Mouse (Mus musculus): ENCODE measurements around the gene Acsbg2. TPM values are rescaled to one million over a fixed set of nuclear protein-coding genes. Genes with fewer than 3 reads are reported as not detected.

Gene Acsbg2
- polyA plus RNA-seq, 1 experiment from 2014 or later: not detected

DNA sequence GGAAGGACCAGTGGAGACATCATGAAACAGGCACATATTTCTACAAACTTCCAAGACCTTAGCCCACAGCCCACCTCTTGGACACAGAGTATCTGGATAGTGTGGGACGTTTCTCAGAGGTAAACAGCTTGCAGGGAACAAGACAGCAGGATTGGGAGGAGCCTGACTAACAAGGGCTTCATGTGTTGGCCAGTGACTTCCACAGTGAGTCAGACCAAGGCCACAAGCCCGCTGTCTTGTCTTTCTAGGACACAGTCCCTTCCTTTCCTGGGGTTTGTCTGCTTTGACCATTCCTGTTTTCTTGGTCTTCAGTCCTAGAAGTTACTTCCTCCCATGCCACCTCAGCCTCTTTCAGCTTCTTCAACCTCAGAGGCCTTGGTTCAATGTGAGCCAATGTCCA is 50.9 kb downstream of the Acsbg2 start:
- Histone ChIP-seq H3K4me3 (ENCODE audit: control insufficient read depth in 1 of 2, insufficient read depth in 1 of 2, low read depth in 1 of 2, low read length in 2 of 2) (no peak overlapping the region), H3K4me2 (ENCODE audit: low read length) (no peak overlapping the region), H3K4me1 (ENCODE audit: control insufficient read depth in 2 of 2, insufficient read depth in 2 of 2, low read length in 2 of 2) (peaks cover 9 to 21% of the 10 kb centered on the region in 2 experiments), H3K27ac (replicated peaks in 1 of 2; ENCODE audit: control insufficient read depth in 1 of 2, insufficient read depth in 1 of 2, low read depth in 2 of 2, low read length in 2 of 2) (no peak overlapping the region), H3K27me3 (ENCODE audit: control insufficient read depth, insufficient read depth, low read length) (no peaks in the 10 kb centered on the region), H3K36me3 (ENCODE audit: control insufficient read depth, insufficient read depth, low read length) (no peaks in the 10 kb centered on the region), H3K9me3 (ENCODE audit: control insufficient read depth, low read length) (no peaks in the 10 kb centered on the region), H3K9ac (ENCODE audit: low read length) (no peak overlapping the region)
- no peak for ATAC-seq (ENCODE audit: insufficient number of reproducible peaks, insufficient read depth, low FRiP score, low read depth)
- 53% methylated on average over 2 of the region's 2 CpGs for WGBS

DNA sequence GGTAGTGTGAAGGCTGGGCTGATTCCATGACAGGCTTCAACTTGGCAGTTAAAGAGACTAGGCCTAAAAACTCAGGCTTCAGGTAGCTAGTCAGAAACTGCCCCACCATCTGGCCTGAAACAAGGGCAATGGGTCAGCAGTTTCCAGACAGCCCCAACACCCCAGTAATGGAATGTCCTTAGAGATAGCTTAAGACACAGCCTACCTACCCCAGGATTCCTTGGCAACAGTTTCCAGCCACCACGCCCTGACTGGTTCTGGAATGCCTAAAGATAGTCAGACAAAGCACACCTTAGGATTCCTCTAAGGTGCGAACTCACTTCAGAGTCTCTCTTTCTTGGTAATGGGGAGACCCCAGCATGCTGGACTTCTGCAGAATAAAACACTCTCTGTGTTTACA is 51.9 kb downstream of the Acsbg2 start:
- ATAC-seq (ENCODE audit: insufficient number of reproducible peaks, insufficient read depth, low FRiP score, low read depth): no peak
- Histone ChIP-seq H3K9ac (ENCODE audit: low read length) (no peak overlapping the region), H3K4me3 (ENCODE audit: control insufficient read depth in 1 of 2, insufficient read depth in 1 of 2, low read depth in 1 of 2, low read length in 2 of 2) (no peak overlapping the region), H3K4me2 (ENCODE audit: low read length) (no peak overlapping the region), H3K36me3 (ENCODE audit: control insufficient read depth, insufficient read depth, low read length) (no peaks in the 10 kb centered on the region), H3K27ac (replicated peaks in 1 of 2; ENCODE audit: control insufficient read depth in 1 of 2, insufficient read depth in 1 of 2, low read depth in 2 of 2, low read length in 2 of 2) (no peak overlapping the region), H3K27me3 (ENCODE audit: control insufficient read depth, insufficient read depth, low read length) (no peaks in the 10 kb centered on the region), H3K4me1 (ENCODE audit: control insufficient read depth in 2 of 2, insufficient read depth in 2 of 2, low read length in 2 of 2) (peaks cover 11 to 23% of the 10 kb centered on the region in 2 experiments), H3K9me3 (ENCODE audit: control insufficient read depth, low read length) (no peaks in the 10 kb centered on the region)
- 83% methylated on average over 2 of the region's 2 CpGs for WGBS

DNA sequence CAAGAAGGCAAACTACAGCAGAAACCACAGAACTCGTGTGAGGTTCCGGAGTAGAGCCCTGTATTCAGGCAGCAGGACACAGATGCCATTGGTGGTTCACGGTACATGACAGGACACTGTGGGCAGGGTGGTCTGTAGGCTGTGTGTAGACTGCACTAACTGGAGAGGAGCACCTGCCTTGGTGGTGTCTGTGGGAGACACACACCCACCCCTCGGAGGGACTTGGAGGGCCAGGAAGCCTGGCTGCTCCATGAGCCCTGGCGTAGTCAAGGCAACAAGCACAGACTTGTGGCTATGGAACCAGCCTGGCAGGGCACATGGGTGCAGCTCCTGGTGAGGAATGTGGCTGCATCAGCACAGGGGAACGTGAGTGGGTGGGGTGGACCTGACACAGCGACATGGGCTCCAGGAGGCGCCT is 54.5 kb downstream of the Acsbg2 start:
- WGBS: 70% methylated on average over 8 of the region's 8 CpGs
- ATAC-seq (ENCODE audit: insufficient number of reproducible peaks, insufficient read depth, low FRiP score, low read depth): peak; percentile 47; the same call in 1 of the 2 replicates
- H3K27me3 ChIP-seq (ENCODE audit: control insufficient read depth, insufficient read depth, low read length): no peaks in the 10 kb centered on the region
- no peak overlapping the region for H3K4me3 ChIP-seq (ENCODE audit: control insufficient read depth in 1 of 2, insufficient read depth in 1 of 2, low read depth in 1 of 2, low read length in 2 of 2)
- no peaks in the 10 kb centered on the region for H3K9me3 ChIP-seq (ENCODE audit: control insufficient read depth, low read length)
- no peak overlapping the region for H3K4me2 ChIP-seq (ENCODE audit: low read length)
- H3K27ac ChIP-seq (replicated peaks in 1 of 2; ENCODE audit: control insufficient read depth in 1 of 2, insufficient read depth in 1 of 2, low read depth in 2 of 2, low read length in 2 of 2): peak overlapping the region; percentile 17 to 37; a peak in 2 of 4 replicates
- H3K9ac ChIP-seq (ENCODE audit: low read length): no peak overlapping the region; the same call in 1 of the 2 replicates
- H3K4me1 ChIP-seq (ENCODE audit: control insufficient read depth in 2 of 2, insufficient read depth in 2 of 2, low read length in 2 of 2): peaks cover 13 to 23% of the 10 kb centered on the region in 2 experiments
- H3K36me3 ChIP-seq (ENCODE audit: control insufficient read depth, insufficient read depth, low read length): no peaks in the 10 kb centered on the region

DNA sequence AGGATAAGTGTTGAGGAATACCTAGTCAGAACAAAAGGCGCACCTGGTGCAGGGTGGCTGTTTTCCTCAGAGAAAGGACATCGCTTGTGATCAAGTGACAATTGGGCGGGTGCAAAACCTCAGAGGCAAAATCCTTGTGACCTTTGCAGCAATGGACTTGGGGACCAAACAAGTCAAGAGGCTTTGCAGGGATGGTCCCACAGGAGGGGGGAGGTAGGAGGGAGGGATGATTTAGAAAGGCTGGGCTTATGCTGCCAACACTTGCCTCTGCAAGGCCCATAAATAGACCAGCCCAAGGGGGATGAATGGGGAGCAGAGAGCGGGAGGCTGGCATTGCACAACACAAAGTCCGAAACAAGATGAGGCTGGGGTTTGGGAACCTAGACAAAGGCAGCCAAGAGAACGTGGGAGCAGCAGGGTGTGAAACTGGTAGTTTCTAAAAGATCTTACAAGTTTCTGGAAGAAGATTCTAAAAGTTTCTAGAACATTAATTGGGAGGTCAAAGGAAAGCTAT is 55.2 kb downstream of the Acsbg2 start:
- WGBS: 53% methylated on average over 6 of the region's 6 CpGs
- 0 out of 2 replicates have a peak overlapping the region, but pooled peaks have one; percentile 2 for H3K4me2 ChIP-seq (ENCODE audit: low read length)
- no peaks in the 10 kb centered on the region for H3K36me3 ChIP-seq (ENCODE audit: control insufficient read depth, insufficient read depth, low read length)
- no peak overlapping the region for H3K4me3 ChIP-seq (ENCODE audit: control insufficient read depth in 1 of 2, insufficient read depth in 1 of 2, low read depth in 1 of 2, low read length in 2 of 2)
- peak overlapping the region; percentile 11; the same call in 1 of the 2 replicates for H3K9ac ChIP-seq (ENCODE audit: low read length)
- peak overlapping the region in 1 of 2 experiments; percentile 37; a peak in 1 of 4 replicates for H3K27ac ChIP-seq (replicated peaks in 1 of 2; ENCODE audit: control insufficient read depth in 1 of 2, insufficient read depth in 1 of 2, low read depth in 2 of 2, low read length in 2 of 2)
- ATAC-seq (ENCODE audit: insufficient number of reproducible peaks, insufficient read depth, low FRiP score, low read depth): no peak
- H3K27me3 ChIP-seq (ENCODE audit: control insufficient read depth, insufficient read depth, low read length): no peaks in the 10 kb centered on the region
- H3K4me1 ChIP-seq (ENCODE audit: control insufficient read depth in 2 of 2, insufficient read depth in 2 of 2, low read length in 2 of 2): peaks cover 17 to 27% of the 10 kb centered on the region in 2 experiments
- no peaks in the 10 kb centered on the region for H3K9me3 ChIP-seq (ENCODE audit: control insufficient read depth, low read length)

DNA sequence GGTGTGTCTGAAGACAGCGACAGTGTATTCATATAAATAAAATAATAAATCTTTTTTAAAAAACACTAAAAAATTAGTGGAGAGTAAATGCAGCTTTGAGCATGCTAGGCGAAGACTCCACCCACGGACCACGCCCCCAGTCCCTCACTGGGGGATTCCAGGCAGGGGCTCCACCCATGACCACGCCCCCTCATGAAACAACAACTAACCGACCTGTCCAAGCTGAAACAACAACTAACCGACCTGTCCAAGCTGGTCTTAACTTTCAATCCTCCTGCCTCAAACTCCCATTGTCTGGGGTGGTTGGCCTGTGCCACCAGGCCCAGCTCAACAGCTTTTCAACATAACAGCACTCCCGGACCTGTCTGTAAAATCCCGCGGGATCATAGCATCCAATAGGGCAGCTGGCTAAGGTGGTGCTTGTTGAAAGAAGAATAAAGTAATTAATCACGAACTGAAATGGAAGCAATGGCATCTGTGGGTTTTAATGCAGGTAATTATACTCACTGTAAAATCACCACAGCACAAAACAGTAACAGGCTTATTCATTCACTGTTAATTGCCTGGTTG is 56.1 kb downstream of the Acsbg2 start:
- H3K9ac ChIP-seq (ENCODE audit: low read length): no peak overlapping the region
- WGBS: 35% methylated on average over 11 of the region's 11 CpGs

DNA sequence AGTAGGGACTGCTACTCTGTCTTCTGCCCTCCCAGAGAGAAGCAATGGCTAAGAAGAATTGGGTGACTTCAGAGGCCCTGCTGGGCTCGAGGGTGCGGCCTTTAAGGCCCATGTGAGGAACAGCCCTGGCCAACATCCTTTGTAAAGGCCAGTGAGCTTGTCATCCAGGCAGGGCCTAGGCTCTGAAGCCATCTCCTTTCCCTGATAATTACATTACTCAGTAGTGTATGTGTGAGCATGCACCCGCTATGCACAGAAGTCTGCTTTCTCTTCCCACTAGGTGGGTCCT is 59.2 kb downstream of the Acsbg2 start:
- ATAC-seq (ENCODE audit: insufficient number of reproducible peaks, insufficient read depth, low FRiP score, low read depth): no peak
- Histone ChIP-seq H3K27me3 (ENCODE audit: control insufficient read depth, insufficient read depth, low read length) (no peaks in the 10 kb centered on the region), H3K4me1 (ENCODE audit: control insufficient read depth in 2 of 2, insufficient read depth in 2 of 2, low read length in 2 of 2) (peaks cover 29 to 47% of the 10 kb centered on the region in 2 experiments), H3K4me2 (ENCODE audit: low read length) (no peak overlapping the region), H3K27ac (replicated peaks in 1 of 2; ENCODE audit: control insufficient read depth in 1 of 2, insufficient read depth in 1 of 2, low read depth in 2 of 2, low read length in 2 of 2) (0 out of 4 replicates have a peak overlapping the region, but pooled peaks of 1 of the 2 experiments have one; percentile 20), H3K4me3 (ENCODE audit: control insufficient read depth in 1 of 2, insufficient read depth in 1 of 2, low read depth in 1 of 2, low read length in 2 of 2) (no peak overlapping the region), H3K9me3 (ENCODE audit: control insufficient read depth, low read length) (no peaks in the 10 kb centered on the region), H3K36me3 (ENCODE audit: control insufficient read depth, insufficient read depth, low read length) (no peaks in the 10 kb centered on the region), H3K9ac (ENCODE audit: low read length) (no peak overlapping the region)
- WGBS: 73% methylated on average over 3 of the region's 3 CpGs

More for the DNA sequence above, 56.1 kb downstream of the Acsbg2 start:
- Histone ChIP-seq H3K27me3 (ENCODE audit: control insufficient read depth, insufficient read depth, low read length) (no peaks in the 10 kb centered on the region), H3K4me2 (ENCODE audit: low read length) (no peak overlapping the region), H3K36me3 (ENCODE audit: control insufficient read depth, insufficient read depth, low read length) (no peaks in the 10 kb centered on the region), H3K4me1 (ENCODE audit: control insufficient read depth in 2 of 2, insufficient read depth in 2 of 2, low read length in 2 of 2) (peaks cover 17 to 34% of the 10 kb centered on the region in 2 experiments), H3K27ac (replicated peaks in 1 of 2; ENCODE audit: control insufficient read depth in 1 of 2, insufficient read depth in 1 of 2, low read depth in 2 of 2, low read length in 2 of 2) (no peak overlapping the region), H3K9me3 (ENCODE audit: control insufficient read depth, low read length) (no peaks in the 10 kb centered on the region), H3K4me3 (ENCODE audit: control insufficient read depth in 1 of 2, insufficient read depth in 1 of 2, low read depth in 1 of 2, low read length in 2 of 2) (no peak overlapping the region)
- ATAC-seq (ENCODE audit: insufficient number of reproducible peaks, insufficient read depth, low FRiP score, low read depth): no peak

DNA sequence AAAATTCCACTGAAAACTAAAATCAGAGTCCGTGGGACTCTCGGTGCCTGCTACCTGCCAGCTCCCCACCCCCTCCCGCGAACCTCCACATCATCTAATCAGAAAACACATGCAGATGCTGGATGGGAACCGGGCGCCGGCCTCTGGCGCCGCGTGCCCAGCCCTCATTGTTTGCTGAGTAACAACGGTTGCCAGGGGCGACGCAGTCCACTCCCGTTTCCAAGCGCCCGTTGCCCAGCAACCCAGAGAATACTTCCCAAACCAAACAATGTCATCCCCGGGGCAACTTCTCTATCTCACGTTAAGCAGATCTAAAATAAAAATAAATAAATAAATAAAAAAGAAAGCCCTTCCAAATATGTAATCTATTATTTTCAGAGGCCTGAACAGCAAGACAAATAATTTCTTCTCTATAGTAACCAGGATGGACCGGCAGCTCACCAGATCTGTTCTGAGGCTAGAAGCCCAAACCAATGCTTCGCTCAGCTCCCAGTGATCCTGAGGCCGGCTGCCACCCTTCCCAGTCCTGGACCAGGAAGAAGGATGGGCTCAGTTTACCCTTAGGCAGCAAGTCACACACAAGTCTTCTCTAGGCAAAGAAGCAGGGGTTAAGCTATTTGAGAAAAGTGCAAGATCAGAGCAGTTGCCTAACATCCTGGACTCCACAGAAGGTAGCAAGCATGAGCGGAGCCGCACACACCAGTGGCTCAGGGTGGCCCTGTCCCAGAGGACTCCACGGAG is 59.8 kb downstream of the Acsbg2 start:
- no peak for ATAC-seq (ENCODE audit: insufficient number of reproducible peaks, insufficient read depth, low FRiP score, low read depth)
- Histone ChIP-seq H3K36me3 (ENCODE audit: control insufficient read depth, insufficient read depth, low read length) (no peaks in the 10 kb centered on the region), H3K27ac (replicated peaks in 1 of 2; ENCODE audit: control insufficient read depth in 1 of 2, insufficient read depth in 1 of 2, low read depth in 2 of 2, low read length in 2 of 2) (0 out of 4 replicates have a peak overlapping the region, but pooled peaks of 1 of the 2 experiments have one; percentile 20), H3K4me2 (ENCODE audit: low read length) (no peak overlapping the region), H3K27me3 (ENCODE audit: control insufficient read depth, insufficient read depth, low read length) (no peaks in the 10 kb centered on the region), H3K4me1 (ENCODE audit: control insufficient read depth in 2 of 2, insufficient read depth in 2 of 2, low read length in 2 of 2) (peaks cover 28 to 47% of the 10 kb centered on the region in 2 experiments), H3K9me3 (ENCODE audit: control insufficient read depth, low read length) (no peaks in the 10 kb centered on the region), H3K9ac (ENCODE audit: low read length) (no peak overlapping the region), H3K4me3 (ENCODE audit: control insufficient read depth in 1 of 2, insufficient read depth in 1 of 2, low read depth in 1 of 2, low read length in 2 of 2) (no peak overlapping the region)
- WGBS: 11% methylated on average over 24 of the region's 24 CpGs
